Mouse (Mus musculus) CH12.LX (cell line): ENCODE data around the gene Bpifb2. TPM values are rescaled to one million over a fixed set of nuclear protein-coding genes. Genes with fewer than 3 reads are reported as not detected.

ENCODE experiments used
- DNase-seq: peaks from one replicate; pipeline ENCODE4 v3.0.0-alpha.2; 2013; ENCODE audit errors: extremely low read depth
- H3K27ac ChIP-seq: 2 replicates; pipeline ENCODE4 v1.5.1; 2012; ENCODE audit warnings: low read depth, mild to moderate bottlenecking, control low read depth, moderate library complexity; ENCODE audit not compliant: insufficient read depth
- H3K27me3 ChIP-seq: replicated peaks from 2 replicates; pipeline ENCODE3; 2012; ENCODE audit warnings: inconsistent platforms
- H3K36me3 ChIP-seq, 2 experiments: replicated peaks in 1 of 2; 2 replicates each; pipeline versions ENCODE3 to v1.6.1; 2012; ENCODE audit warnings: inconsistent platforms in 1 of 2, low read length in 1 of 2, mild to moderate bottlenecking in 1 of 2, mixed read lengths in 1 of 2, moderate library complexity in 1 of 2; ENCODE audit not compliant: control insufficient read depth in 1 of 2, insufficient read depth in 1 of 2
- H3K4me1 ChIP-seq, 2 experiments: 2 replicates each; pipeline ENCODE4 v1.6.1; 2012; ENCODE audit warnings: inconsistent platforms in 1 of 2, moderate library complexity in 1 of 2; ENCODE audit not compliant: insufficient read depth in 2 of 2, control insufficient read depth in 1 of 2
- H3K4me2 ChIP-seq: 2 replicates; pipeline ENCODE4 v1.6.1; 2012; ENCODE audit warnings: low read depth, mild to moderate bottlenecking, control low read depth; ENCODE audit not compliant: poor library complexity, insufficient read depth, severe bottlenecking
- H3K4me3 ChIP-seq, 3 experiments: fragments of 150-350 bp in 1 of 3; sonication (generic) in 1 of 3; replicated peaks in 1 of 3; 2 replicates each; pipeline versions ENCODE3 to v1.5.1; 2011 to 2012; ENCODE audit warnings: low read depth in 2 of 3, low read length in 2 of 3, mild to moderate bottlenecking in 2 of 3, moderate library complexity in 2 of 3, control low read depth in 1 of 3, improper control_type of control experiment in 1 of 3, inconsistent platforms in 1 of 3, mixed read lengths in 1 of 3; ENCODE audit not compliant: poor library complexity in 1 of 3
- H3K79me2 ChIP-seq: replicated peaks from 2 replicates; pipeline ENCODE4 v1.6.1; 2012; ENCODE audit warnings: mild to moderate bottlenecking, moderate library complexity; ENCODE audit not compliant: control insufficient read depth, poor library complexity, insufficient read depth, severe bottlenecking; ENCODE audit errors: extremely low read depth
- H3K9ac ChIP-seq: 2 replicates; pipeline ENCODE4 v1.6.1; 2012; ENCODE audit warnings: low read depth, mild to moderate bottlenecking, control low read depth, moderate library complexity; ENCODE audit not compliant: insufficient read depth
- H3K9me3 ChIP-seq: replicated peaks from 2 replicates; pipeline ENCODE3; 2012; ENCODE audit warnings: low read length, inconsistent platforms, mixed read lengths
- CHD1 ChIP-seq: IDR thresholded peaks from 2 replicates; pipeline ENCODE4 v1.6.1; 2012; ENCODE audit warnings: low read depth, low read length, improper control_type of control experiment, inconsistent platforms
- CHD2 ChIP-seq: IDR thresholded peaks from 2 replicates; pipeline ENCODE4 v1.6.1; 2011; ENCODE audit warnings: low read length, improper control_type of control experiment
- E2F4 ChIP-seq: IDR thresholded peaks from 2 replicates; pipeline ENCODE4 v1.6.1; 2011; ENCODE audit warnings: low read depth, low read length, improper control_type of control experiment; ENCODE audit not compliant: insufficient replicate concordance
- ELF1 ChIP-seq: IDR thresholded peaks from 2 replicates; pipeline ENCODE4 v1.6.1; 2014; ENCODE audit warnings: low read depth, mild to moderate bottlenecking, inconsistent platforms, low read length, improper control_type of control experiment
- EP300 ChIP-seq: IDR thresholded peaks from 2 replicates; pipeline ENCODE4 v1.6.1; 2011; ENCODE audit warnings: low read length, improper control_type of control experiment
- ETS1 ChIP-seq: conservative IDR thresholded peaks from 2 replicates; pipeline ENCODE4 v1.6.1; 2012; ENCODE audit warnings: low read depth, mild to moderate bottlenecking, inconsistent platforms, low read length, improper control_type of control experiment, moderate library complexity
- JUN ChIP-seq: IDR thresholded peaks from 2 replicates; pipeline ENCODE4 v1.6.1; 2011; ENCODE audit warnings: low read depth, mild to moderate bottlenecking, low read length, improper control_type of control experiment, moderate library complexity; ENCODE audit not compliant: insufficient read depth
- KAT2A ChIP-seq: IDR thresholded peaks from 2 replicates; pipeline ENCODE4 v1.6.1; 2012; ENCODE audit warnings: low read length, improper control_type of control experiment, inconsistent platforms; ENCODE audit not compliant: insufficient replicate concordance
- MEF2A ChIP-seq: IDR thresholded peaks from 2 replicates; pipeline ENCODE4 v1.6.1; 2014; ENCODE audit warnings: low read depth, mild to moderate bottlenecking, inconsistent platforms, low read length, improper control_type of control experiment, borderline replicate concordance
- MXI1 ChIP-seq: IDR thresholded peaks from 2 replicates; pipeline ENCODE4 v1.6.1; 2011; ENCODE audit warnings: mild to moderate bottlenecking, low read depth, low read length, improper control_type of control experiment
- MYC ChIP-seq: IDR thresholded peaks from 2 replicates; pipeline ENCODE4 v1.6.1; 2011; ENCODE audit warnings: low read depth, mild to moderate bottlenecking, improper control_type of control experiment, low read length
- PAX5 ChIP-seq: IDR thresholded peaks from 2 replicates; pipeline ENCODE4 v1.6.1; 2012; ENCODE audit warnings: low read length, inconsistent platforms, mixed read lengths
- POLR2AphosphoS2 ChIP-seq: IDR thresholded peaks from 2 replicates; pipeline ENCODE4 v1.6.1; 2011; ENCODE audit warnings: low read depth, low read length, improper control_type of control experiment
- RAD21 ChIP-seq: IDR thresholded peaks from 2 replicates; pipeline ENCODE4 v1.6.1; 2011; ENCODE audit warnings: low read depth, mild to moderate bottlenecking, low read length, improper control_type of control experiment, moderate library complexity
- SMC3 ChIP-seq: IDR thresholded peaks from 2 replicates; pipeline ENCODE4 v1.6.1; 2011; ENCODE audit warnings: low read depth, low read length, improper control_type of control experiment
- TCF12 ChIP-seq: IDR thresholded peaks from 2 replicates; pipeline ENCODE4 v1.6.1; 2014; ENCODE audit warnings: low read depth, mild to moderate bottlenecking, inconsistent platforms, low read length, improper control_type of control experiment
- UBTF ChIP-seq: IDR thresholded peaks from 2 replicates; pipeline ENCODE4 v1.6.1; 2012; ENCODE audit warnings: low read depth, mild to moderate bottlenecking, inconsistent platforms, low read length, improper control_type of control experiment, moderate library complexity
- USF1 ChIP-seq: IDR thresholded peaks from 2 replicates; pipeline ENCODE4 v1.6.1; 2014; ENCODE audit warnings: low read depth, mild to moderate bottlenecking, inconsistent platforms, low read length, improper control_type of control experiment
- USF2 ChIP-seq: conservative IDR thresholded peaks from 2 replicates; pipeline ENCODE4 v1.6.1; 2011; ENCODE audit warnings: low read depth, low read length, improper control_type of control experiment
- ZC3H11A ChIP-seq: IDR thresholded peaks from 2 replicates; pipeline ENCODE4 v1.6.1; 2012; ENCODE audit warnings: low read depth, mild to moderate bottlenecking, inconsistent platforms, low read length, improper control_type of control experiment
- ZKSCAN1 ChIP-seq: IDR thresholded peaks from 2 replicates; pipeline ENCODE4 v1.6.1; 2012; ENCODE audit warnings: low read depth, inconsistent platforms, low read length, improper control_type of control experiment, borderline replicate concordance
- ZMIZ1 ChIP-seq: IDR thresholded peaks from 2 replicates; pipeline ENCODE4 v1.6.1; 2012; ENCODE audit warnings: low read depth, mild to moderate bottlenecking, inconsistent platforms, low read length, improper control_type of control experiment
- ZNF384 ChIP-seq: IDR thresholded peaks from 2 replicates; pipeline ENCODE4 v1.6.1; 2012; ENCODE audit warnings: low read depth, low read length, improper control_type of control experiment, inconsistent platforms
- dilution Hi-C: fragments of 300-500 bp; cut with MboI; formaldehyde crosslinking; loops from 2 replicates; pipeline ENCODE4 v1.14.3; 2020; ENCODE audit warnings: low sequenced_read_pairs; ENCODE audit not compliant: extremely low pct_unique_long_range_greater_than_20kb, extremely low pct_ligation_motif_present
- in situ Hi-C: fragments of 300-500 bp; cut with MboI; formaldehyde crosslinking; loops from 3 replicates; pipeline ENCODE4 v1.14.3; 2019; ENCODE audit warnings: low sequenced_read_pairs, low pct_ligation_motif_present, low pct_unique_long_range_greater_than_20kb, mixed read lengths
- polyA plus RNA-seq: library from polyadenylated mRNA; unstranded; fragments of >175 nt; gene quantifications from 2 replicates; pipeline ENCODE4 v1.2.1, GENCODE M21; 2012; ENCODE audit warnings: low read depth; ENCODE audit not compliant: insufficient read length
- total RNA-seq, 2 experiments: library from RNA; depleted of rRNA; stranded (reverse); fragments of 300-350 nt in 1 of 2; fragments of >200 nt in 1 of 2; gene quantifications; 2 replicates each; pipeline ENCODE4 v1.2.3; 2012 to 2014

Gene Bpifb2
- total and polyA plus RNA-seq, 3 experiments = not detected

DNA sequence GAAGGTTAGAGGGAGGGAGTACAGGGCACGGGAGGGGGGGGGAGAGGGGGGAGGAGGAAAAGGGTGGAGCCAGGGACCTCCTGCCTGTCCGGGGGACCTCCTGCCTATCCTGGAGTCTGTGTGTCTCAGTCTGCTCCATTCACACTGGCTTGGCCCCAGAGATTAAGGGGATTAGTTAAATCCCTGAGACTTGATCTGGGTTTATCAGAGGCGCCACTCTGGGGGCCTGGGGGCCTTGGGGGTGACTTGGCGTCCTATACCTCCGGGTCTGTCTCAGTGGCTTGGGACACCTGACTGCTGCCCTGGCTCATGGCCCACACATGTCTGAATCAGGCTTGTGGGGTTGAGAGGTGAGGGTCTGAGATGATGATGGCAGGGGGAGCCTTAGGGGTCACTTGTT, 21.3 kb upstream of the Bpifb2 start:
- in situ Hi-C loops = no loop called here
- dilution Hi-C loops = no loop called here
- Histone ChIP-seq H3K9ac (no peak overlapping the region), H3K36me3 (no peaks in the 10 kb centered on the region), H3K4me3 (no peak overlapping the region), H3K27ac (no peak overlapping the region), H3K9me3 (peaks cover 12% of the 10 kb centered on the region), H3K4me1 (no peaks in the 10 kb centered on the region), H3K79me2 (no peaks in the 10 kb centered on the region), H3K4me2 (no peak overlapping the region), H3K27me3 (peaks cover 75% of the 10 kb centered on the region)
- TF ChIP-seq MYC = no peak
- DNase-seq = no peak

DNA sequence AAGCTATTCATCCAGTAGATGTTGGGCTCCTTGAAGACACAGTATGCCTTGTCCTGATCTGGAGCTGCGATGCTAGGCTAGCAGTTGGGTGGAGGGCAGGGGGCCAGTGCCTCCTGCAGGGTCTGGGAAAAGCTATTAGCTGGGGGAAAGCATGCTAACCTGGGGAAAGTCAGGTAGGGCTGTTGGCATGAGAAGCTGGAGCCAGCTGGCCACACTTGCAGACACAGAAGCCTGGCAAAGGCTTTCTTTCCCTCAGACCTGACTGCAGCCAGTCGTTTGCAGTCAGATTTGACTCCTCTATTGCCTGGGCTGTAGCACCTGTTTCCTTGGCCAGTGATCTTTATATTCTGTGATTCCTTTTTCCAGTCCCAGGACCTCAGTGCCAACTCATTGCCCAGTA, 15.3 kb upstream of the Bpifb2 start:
- TF ChIP-seq PAX5 (no peak), E2F4 (no peak), UBTF (no peak), ELF1 (no peak), USF1 (no peak), ZKSCAN1 (no peak)
- Histone ChIP-seq H3K4me1 (no peaks in the 10 kb centered on the region), H3K27ac (no peak overlapping the region), H3K4me2 (no peak overlapping the region), H3K36me3 (no peaks in the 10 kb centered on the region), H3K9me3 (no peaks in the 10 kb centered on the region), H3K4me3 (no peak overlapping the region), H3K9ac (no peak overlapping the region), H3K27me3 (peaks cover 82% of the 10 kb centered on the region), H3K79me2 (no peaks in the 10 kb centered on the region)
- in situ Hi-C loops = no loop called here
- DNase-seq = no peak
- dilution Hi-C loops = no loop called here

GRCm38 (mm10) chr2:153860315-153860714, 14.5 kb upstream of the Bpifb2 start:
- Histone ChIP-seq H3K79me2 (no peaks in the 10 kb centered on the region), H3K36me3 (no peaks in the 10 kb centered on the region), H3K4me1 (no peaks in the 10 kb centered on the region), H3K27me3 (peaks cover 79% of the 10 kb centered on the region), H3K27ac (no peak overlapping the region), H3K9me3 (peaks cover 4% of the 10 kb centered on the region), H3K4me2 (no peak overlapping the region), H3K4me3 (no peak overlapping the region), H3K9ac (no peak overlapping the region)
- in situ Hi-C loops = no loop called here
- TF ChIP-seq EP300 (no peak), SMC3 (no peak), JUN (no peak), CHD2 (no peak), ZC3H11A (no peak), KAT2A (no peak), ETS1 (no peak), MEF2A (no peak), ZMIZ1 (no peak), ZNF384 (no peak), USF2 (no peak), CHD1 (no peak), PAX5 (no peak), POLR2AphosphoS2 (no peak), MXI1 (no peak), TCF12 (no peak), RAD21 (no peak)
- DNase-seq = no peak
- dilution Hi-C loops = no loop called here
